Mouse (Mus musculus): ENCODE measurements around the gene Aplf. TPM values are rescaled to one million over a fixed set of nuclear protein-coding genes. Genes with fewer than 3 reads are reported as not detected.

Gene Aplf
- polyA plus RNA-seq, 1 experiment from 2014 or later, result 15.5 TPM

DNA sequence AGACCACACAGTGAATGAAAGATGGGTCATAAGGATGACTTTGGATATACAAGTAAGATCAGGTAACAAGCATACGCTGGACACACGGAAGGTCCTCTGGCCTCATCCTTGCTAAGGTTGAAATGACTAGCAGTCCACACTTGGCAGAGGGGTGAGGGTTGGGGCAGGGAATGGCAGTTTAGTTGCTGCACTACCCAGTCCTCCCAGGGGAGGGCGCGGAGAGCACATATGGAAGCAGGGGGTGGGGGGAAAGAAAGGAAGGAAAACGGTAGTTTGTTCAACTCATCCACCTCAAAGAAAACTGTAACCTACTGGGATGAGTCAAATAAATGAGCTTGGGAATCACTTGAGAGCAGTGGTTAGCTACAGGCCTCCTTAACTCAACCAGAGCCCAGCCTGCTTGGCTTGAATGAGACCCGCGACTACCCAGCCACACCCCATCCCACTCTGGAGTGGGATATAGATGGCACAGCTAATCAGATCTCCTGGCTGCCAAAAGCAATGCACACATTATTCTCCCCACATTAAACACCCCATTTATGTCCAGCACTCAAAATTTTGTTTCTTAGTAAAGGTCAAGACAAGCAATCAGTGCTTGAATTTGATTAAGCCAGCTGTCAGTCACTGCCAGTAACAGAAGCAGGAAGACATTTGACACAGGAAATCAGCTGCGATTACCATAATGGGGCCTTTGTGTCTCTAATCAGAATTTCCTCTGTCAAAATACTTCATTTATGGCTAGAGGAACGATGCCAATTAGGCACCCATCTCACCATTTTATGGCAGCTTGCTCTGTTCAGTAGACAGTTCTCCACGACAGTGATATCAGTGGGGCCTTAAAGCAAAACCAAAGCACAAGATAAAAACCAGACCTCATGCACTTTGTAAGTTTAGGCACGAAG lies 56.9 kb downstream of the Aplf start:
- H3K4me2 ChIP-seq (ENCODE audit: low read depth, low read length), result no peak overlapping the region
- no peak for ATAC-seq (ENCODE audit: insufficient read depth, low FRiP score)
- no peaks in the 10 kb centered on the region for H3K4me1 ChIP-seq (ENCODE audit: control insufficient read depth, insufficient read depth, low read length)
- no peaks in the 10 kb centered on the region for H3K9me3 ChIP-seq (replicated peaks; ENCODE audit: control insufficient read depth, low read length)
- H3K27ac ChIP-seq (ENCODE audit: low read length), result no peak overlapping the region
- 60% methylated on average over 11 of the region's 11 CpGs for WGBS
- no peak overlapping the region for H3K9ac ChIP-seq (ENCODE audit: low read length)
- H3K27me3 ChIP-seq (ENCODE audit: control insufficient read depth, insufficient read depth, low read length), result no peaks in the 10 kb centered on the region
- H3K36me3 ChIP-seq (ENCODE audit: control insufficient read depth, insufficient read depth, low read length), result no peaks in the 10 kb centered on the region
- H3K4me3 ChIP-seq (replicated peaks; ENCODE audit: low read length), result no peak overlapping the region

DNA sequence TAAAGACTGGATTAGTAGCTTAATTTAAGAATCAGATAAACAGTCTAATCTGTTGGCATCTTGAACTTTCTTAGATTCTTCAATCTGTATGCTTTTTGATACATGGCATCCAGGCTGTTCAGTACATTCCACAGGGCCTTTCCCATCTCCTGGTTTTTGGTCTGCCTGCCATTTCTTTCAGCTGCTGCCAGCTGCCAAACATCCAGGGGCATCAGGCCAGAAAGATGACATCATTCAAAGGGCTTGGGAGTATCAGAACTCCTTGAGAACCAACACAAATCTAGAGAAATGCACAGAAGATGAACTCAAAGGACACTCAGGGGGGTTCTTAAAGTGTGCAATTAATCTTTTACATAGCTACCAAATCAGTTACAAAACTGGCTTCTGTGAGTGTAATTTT lies 72.2 kb downstream of the Aplf start:
- Histone ChIP-seq H3K27ac (ENCODE audit: low read length) (no peak overlapping the region), H3K4me3 (replicated peaks; ENCODE audit: low read length) (no peak overlapping the region), H3K4me1 (ENCODE audit: control insufficient read depth, insufficient read depth, low read length) (no peaks in the 10 kb centered on the region), H3K36me3 (ENCODE audit: control insufficient read depth, insufficient read depth, low read length) (no peaks in the 10 kb centered on the region), H3K9ac (ENCODE audit: low read length) (no peak overlapping the region), H3K4me2 (ENCODE audit: low read depth, low read length) (no peak overlapping the region), H3K9me3 (replicated peaks; ENCODE audit: control insufficient read depth, low read length) (no peaks in the 10 kb centered on the region), H3K27me3 (ENCODE audit: control insufficient read depth, insufficient read depth, low read length) (no peaks in the 10 kb centered on the region)
- ATAC-seq (ENCODE audit: insufficient read depth, low FRiP score), result no peak

DNA sequence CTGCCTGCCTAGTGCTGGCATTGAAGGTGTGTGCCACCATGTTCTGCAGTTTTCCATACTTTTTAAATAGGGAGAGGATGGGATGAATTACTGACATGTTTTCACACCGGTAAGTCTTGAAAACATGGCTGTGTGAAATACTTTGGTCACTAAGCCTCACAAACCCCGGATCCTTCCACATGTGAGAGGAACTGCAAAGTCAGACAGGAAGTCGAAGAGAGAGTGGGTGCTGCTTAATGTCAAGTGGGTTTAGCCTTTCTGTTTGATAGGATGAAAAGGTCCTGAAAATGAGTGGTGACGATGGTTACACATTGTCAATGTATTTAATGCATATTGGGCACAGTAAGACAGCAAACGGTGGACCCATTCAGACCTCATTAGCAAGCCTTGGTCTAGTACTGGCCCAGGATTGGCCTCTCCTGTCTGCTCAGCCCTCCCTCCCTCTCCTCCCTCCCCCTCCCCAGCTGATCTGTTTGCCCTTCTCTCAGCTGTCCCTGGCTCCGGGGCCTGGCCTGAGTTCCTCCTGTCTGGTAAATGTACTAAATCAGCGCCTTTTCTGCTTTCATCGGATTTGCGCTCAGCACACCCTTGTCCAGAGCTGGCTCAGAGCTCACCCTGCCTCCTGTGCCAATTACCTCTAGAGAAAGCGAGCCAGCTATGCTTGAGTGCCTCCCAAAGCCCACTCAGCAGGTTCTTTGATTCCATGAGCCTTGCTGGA lies 74.7 kb downstream of the Aplf start:
- no peak overlapping the region for H3K9ac ChIP-seq (ENCODE audit: low read length)
- 48% methylated on average over 10 of the region's 10 CpGs for WGBS
- no peaks in the 10 kb centered on the region for H3K27me3 ChIP-seq (ENCODE audit: control insufficient read depth, insufficient read depth, low read length)
- H3K4me1 ChIP-seq (ENCODE audit: control insufficient read depth, insufficient read depth, low read length), result no peaks in the 10 kb centered on the region
- H3K9me3 ChIP-seq (replicated peaks; ENCODE audit: control insufficient read depth, low read length), result no peaks in the 10 kb centered on the region
- H3K36me3 ChIP-seq (ENCODE audit: control insufficient read depth, insufficient read depth, low read length), result no peaks in the 10 kb centered on the region
- no peak overlapping the region for H3K27ac ChIP-seq (ENCODE audit: low read length)
- no peak overlapping the region for H3K4me3 ChIP-seq (replicated peaks; ENCODE audit: low read length)
- no peak overlapping the region for H3K4me2 ChIP-seq (ENCODE audit: low read depth, low read length)
- ATAC-seq (ENCODE audit: insufficient read depth, low FRiP score), result no peak

DNA sequence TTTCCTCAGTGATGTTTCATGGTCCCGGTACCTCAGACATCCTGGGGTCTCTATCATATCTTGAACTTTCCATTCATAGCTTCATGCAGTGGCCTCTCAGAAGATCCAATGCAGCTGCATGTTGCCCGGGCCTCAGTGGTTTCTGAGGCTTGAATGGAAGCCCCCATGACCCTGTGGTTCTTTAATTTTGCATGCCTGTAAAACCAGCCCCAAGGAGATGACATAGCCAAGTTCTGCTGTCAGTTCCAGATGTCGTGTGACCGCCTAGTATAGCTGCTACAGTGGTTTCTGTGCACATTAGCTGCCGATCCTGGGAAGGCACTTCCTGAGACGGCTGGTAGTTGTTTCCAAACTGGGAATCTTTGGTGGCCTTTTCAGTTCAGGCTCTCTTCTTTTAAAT lies 77.8 kb downstream of the Aplf start:
- H3K4me2 ChIP-seq (ENCODE audit: low read depth, low read length), result no peak overlapping the region
- no peak overlapping the region for H3K4me3 ChIP-seq (replicated peaks; ENCODE audit: low read length)
- H3K36me3 ChIP-seq (ENCODE audit: control insufficient read depth, insufficient read depth, low read length), result no peaks in the 10 kb centered on the region
- no peaks in the 10 kb centered on the region for H3K9me3 ChIP-seq (replicated peaks; ENCODE audit: control insufficient read depth, low read length)
- WGBS, result 78% methylated on average over 6 of the region's 6 CpGs
- peaks cover 12% of the 10 kb centered on the region for H3K4me1 ChIP-seq (ENCODE audit: control insufficient read depth, insufficient read depth, low read length)
- no peak overlapping the region for H3K27ac ChIP-seq (ENCODE audit: low read length)
- no peak for ATAC-seq (ENCODE audit: insufficient read depth, low FRiP score)
- no peaks in the 10 kb centered on the region for H3K27me3 ChIP-seq (ENCODE audit: control insufficient read depth, insufficient read depth, low read length)
- no peak overlapping the region for H3K9ac ChIP-seq (ENCODE audit: low read length)

DNA sequence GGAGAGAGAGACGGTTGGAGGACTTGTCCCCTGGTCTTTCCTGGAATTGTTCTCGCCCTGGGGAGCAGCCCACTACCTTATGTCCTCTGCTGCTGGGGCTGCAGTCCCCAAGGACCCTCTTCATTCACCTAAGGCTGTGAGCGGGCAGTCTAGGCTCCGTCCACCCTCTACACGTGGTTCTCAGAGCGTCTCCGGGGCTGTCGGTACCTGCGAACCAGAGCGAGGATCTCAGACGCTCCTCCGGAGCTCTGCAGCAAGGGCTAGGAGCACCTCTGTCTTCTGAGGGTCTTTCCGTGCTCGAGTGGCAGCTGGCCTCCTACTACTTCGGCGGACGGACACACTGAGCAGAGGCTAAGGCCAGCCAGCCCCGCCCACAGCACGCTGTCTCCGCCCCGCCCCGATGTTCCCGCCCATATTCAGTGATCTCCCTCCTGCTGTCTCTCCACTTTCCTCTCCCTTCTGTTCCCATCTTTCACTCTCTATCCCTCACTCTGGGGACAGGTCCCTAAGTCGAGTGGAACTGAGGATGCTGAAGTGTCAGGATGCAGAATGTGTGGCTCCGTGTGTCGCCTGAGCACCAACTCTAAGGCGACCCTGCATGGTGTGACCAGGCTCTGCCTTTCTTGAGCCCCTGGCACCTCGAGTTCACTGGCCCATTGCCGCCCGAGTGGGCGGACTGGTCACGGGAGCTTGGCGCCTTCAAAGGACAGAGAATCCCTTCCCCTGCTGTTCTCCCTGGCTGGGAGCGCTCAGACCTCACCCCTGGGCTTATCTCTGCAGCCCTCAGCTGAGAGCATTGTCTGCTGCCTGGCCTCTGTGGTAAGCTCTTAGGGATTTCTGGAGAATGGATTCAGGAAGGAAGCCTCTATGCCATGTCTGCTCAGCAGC lies 81.4 kb downstream of the Aplf start, which contains the start of gene Prokr1:
TSS of gene Prokr1 (minus strand) at position 350 of the 888 bp plus-strand sequence.
- Histone ChIP-seq H3K27ac (ENCODE audit: low read length) (no peak within 1 kb of the TSS), H3K27me3 (ENCODE audit: control insufficient read depth, insufficient read depth, low read length) (peaks cover 5% of the 10 kb centered on the region; the same call in 1 of the 2 replicates), H3K36me3 (ENCODE audit: control insufficient read depth, insufficient read depth, low read length) (no peaks in the 10 kb centered on the region), H3K9ac (ENCODE audit: low read length) (peak within 1 kb of the TSS; percentile 67), H3K4me2 (ENCODE audit: low read depth, low read length) (peak within 1 kb of the TSS; percentile 95), H3K4me3 (replicated peaks; ENCODE audit: low read length) (peak within 1 kb of the TSS; percentile 51), H3K9me3 (replicated peaks; ENCODE audit: control insufficient read depth, low read length) (no peaks in the 10 kb centered on the region), H3K4me1 (ENCODE audit: control insufficient read depth, insufficient read depth, low read length) (peaks cover 12% of the 10 kb centered on the region)
- ATAC-seq (ENCODE audit: insufficient read depth, low FRiP score), result peak; percentile 90
- under 1% methylated on average over 34 of the region's 34 CpGs for WGBS

DNA sequence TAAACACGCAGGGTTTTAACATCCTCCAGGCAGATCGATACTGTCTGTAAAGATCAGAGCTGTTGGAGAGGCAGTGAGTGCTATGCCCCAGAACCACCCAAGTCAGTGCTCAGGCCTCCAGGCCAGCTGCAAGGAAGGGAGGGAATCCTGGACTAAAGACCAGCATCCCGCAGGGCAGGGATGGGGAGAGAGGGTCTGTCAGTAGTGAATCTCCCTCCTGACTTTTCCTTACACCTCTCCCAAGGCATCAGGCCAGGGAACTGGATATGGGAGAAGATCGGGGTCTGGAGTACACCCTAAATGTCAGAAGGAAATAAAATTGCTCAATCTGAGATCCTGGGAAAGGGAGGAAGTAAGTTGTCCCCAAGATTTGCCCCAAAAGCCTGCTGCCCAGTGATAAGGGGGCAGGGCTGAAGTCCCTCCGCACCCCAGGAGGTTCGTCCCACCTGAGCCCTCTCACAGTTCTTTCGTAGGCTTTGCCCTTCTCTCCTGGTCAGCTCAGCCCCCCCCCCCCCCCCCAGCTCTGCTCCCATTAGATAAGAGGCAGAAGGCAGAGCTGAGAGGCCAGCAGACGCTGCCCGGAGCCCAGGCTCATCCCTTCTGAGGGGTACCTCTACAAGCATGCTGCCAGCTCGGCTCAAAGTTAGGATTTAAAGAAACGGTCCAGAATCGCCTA lies 82.1 kb downstream of the Aplf start:
- Histone ChIP-seq H3K4me1 (ENCODE audit: control insufficient read depth, insufficient read depth, low read length) (peaks cover 12% of the 10 kb centered on the region), H3K27me3 (ENCODE audit: control insufficient read depth, insufficient read depth, low read length) (peaks cover 5% of the 10 kb centered on the region; the same call in 1 of the 2 replicates), H3K9ac (ENCODE audit: low read length) (peak overlapping the region; percentile 67), H3K36me3 (ENCODE audit: control insufficient read depth, insufficient read depth, low read length) (no peaks in the 10 kb centered on the region), H3K4me2 (ENCODE audit: low read depth, low read length) (peak overlapping the region; percentile 95), H3K9me3 (replicated peaks; ENCODE audit: control insufficient read depth, low read length) (no peaks in the 10 kb centered on the region), H3K4me3 (replicated peaks; ENCODE audit: low read length) (peak overlapping the region; percentile 51), H3K27ac (ENCODE audit: low read length) (no peak overlapping the region)
- ATAC-seq (ENCODE audit: insufficient read depth, low FRiP score), result no peak
- 16% methylated on average over 12 of the region's 12 CpGs for WGBS

DNA sequence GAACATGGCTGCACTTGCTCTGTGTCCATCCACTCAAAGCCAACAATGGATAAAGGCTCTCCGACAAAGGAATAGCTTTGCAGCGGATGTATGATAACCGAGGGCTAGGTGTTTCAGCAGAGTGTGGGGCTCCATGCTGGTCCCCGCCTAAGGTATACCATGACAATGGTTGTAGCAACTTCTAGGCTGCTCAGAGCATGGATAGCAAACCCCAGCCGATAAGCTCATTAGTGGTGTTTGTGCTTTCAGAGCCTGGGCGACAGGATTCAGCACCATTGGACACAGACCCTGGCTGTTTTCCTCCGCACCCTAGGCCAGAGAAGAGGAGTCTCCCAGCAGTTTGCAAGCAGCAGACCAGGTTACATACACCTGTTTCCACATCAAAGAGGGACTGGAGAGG lies 88.0 kb downstream of the Aplf start:
- no peak for ATAC-seq (ENCODE audit: insufficient read depth, low FRiP score)
- H3K4me2 ChIP-seq (ENCODE audit: low read depth, low read length), result no peak overlapping the region
- 85% methylated on average over 7 of the region's 7 CpGs for WGBS

DNA sequence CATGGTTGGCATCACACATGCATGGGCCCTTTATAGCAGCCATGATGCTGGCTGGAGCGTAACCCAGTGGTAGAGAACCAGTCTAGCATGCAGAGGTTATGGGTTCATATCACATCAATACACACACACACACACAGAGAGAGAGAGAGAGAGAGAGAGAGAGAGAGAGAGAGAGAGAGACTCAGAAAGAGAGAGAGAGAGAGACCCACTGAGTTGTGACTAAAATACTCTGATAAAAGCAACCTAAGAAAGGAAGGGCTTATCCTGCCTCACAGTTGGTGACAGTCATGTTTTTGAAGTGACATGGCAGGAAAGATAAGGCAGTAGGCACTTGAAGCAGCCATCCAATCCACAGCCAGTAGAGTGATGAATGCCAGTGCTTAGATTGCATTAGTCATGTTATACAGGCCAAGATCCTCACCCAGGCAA lies 88.8 kb downstream of the Aplf start:
- Histone ChIP-seq H3K27ac (ENCODE audit: low read length) (peak overlapping the region; percentile 75), H3K4me2 (ENCODE audit: low read depth, low read length) (no peak overlapping the region), H3K9me3 (replicated peaks; ENCODE audit: control insufficient read depth, low read length) (no peaks in the 10 kb centered on the region), H3K4me1 (ENCODE audit: control insufficient read depth, insufficient read depth, low read length) (peaks cover 7% of the 10 kb centered on the region; the same call in 1 of the 2 replicates), H3K36me3 (ENCODE audit: control insufficient read depth, insufficient read depth, low read length) (no peaks in the 10 kb centered on the region), H3K9ac (ENCODE audit: low read length) (no peak overlapping the region), H3K27me3 (ENCODE audit: control insufficient read depth, insufficient read depth, low read length) (no peaks in the 10 kb centered on the region), H3K4me3 (replicated peaks; ENCODE audit: low read length) (no peak overlapping the region)
- ATAC-seq (ENCODE audit: insufficient read depth, low FRiP score), result peak; percentile 31; the same call in 1 of the 2 replicates
- 94% methylated on average over 1 of the region's 1 CpGs for WGBS

More for the DNA sequence above, 88.0 kb downstream of the Aplf start:
- no peak overlapping the region for H3K9ac ChIP-seq (ENCODE audit: low read length)
- H3K27me3 ChIP-seq (ENCODE audit: control insufficient read depth, insufficient read depth, low read length), result peaks cover 4% of the 10 kb centered on the region; the same call in 1 of the 2 replicates
- no peaks in the 10 kb centered on the region for H3K36me3 ChIP-seq (ENCODE audit: control insufficient read depth, insufficient read depth, low read length)
- H3K4me1 ChIP-seq (ENCODE audit: control insufficient read depth, insufficient read depth, low read length), result peaks cover 7% of the 10 kb centered on the region; the same call in 1 of the 2 replicates
- no peak overlapping the region for H3K4me3 ChIP-seq (replicated peaks; ENCODE audit: low read length)
- no peaks in the 10 kb centered on the region for H3K9me3 ChIP-seq (replicated peaks; ENCODE audit: control insufficient read depth, low read length)
- no peak overlapping the region for H3K27ac ChIP-seq (ENCODE audit: low read length)

Data from stomach, embryonic 16.5 days (tissue).